Mouse (Mus musculus): Measurements from ENCODE around the gene Klhl41. TPM values are rescaled to one million over a fixed set of nuclear protein-coding genes. Genes with fewer than 3 reads are reported as not detected.
"Not testable (repeated sequence)": the region's sequence is repeated elsewhere in the genome, so short reads cannot be mapped to it uniquely, and the experiment has no call there.

Gene Klhl41
- total RNA-seq, 2 experiments from 2014 or later = 0.75 to 0.84 TPM

- intact Hi-C loops (cut with DNase I) = loop anchor here (5.0 kb wide), 2 partner anchors 143 to 218 kb away; no protein-coding TSS in a partner anchor
- Histone ChIP-seq H3K4me3 (no peak overlapping the region), H3K27ac (no peak overlapping the region)
- TF ChIP-seq CTCF (IDR thresholded peaks at IDR 0.05) = no peak
- DNase-seq (ENCODE audit: extremely low spot score in 1 of 2, low spot score in 2 of 2) = no peak
These were observed 20.2 kb upstream of the Klhl41 start for GRCm38 (mm10) chr2:69649716-69650115.

- intact Hi-C loops (cut with DNase I) = no loop called here
These were observed 10.6 kb upstream of the Klhl41 start for GRCm38 (mm10) chr2:69659326-69659725.

GRCm38 (mm10) chr2:69663827-69664476 lies 6.0 kb upstream of the Klhl41 start:
- H3K4me3 ChIP-seq = no peak overlapping the region
- DNase-seq (ENCODE audit: extremely low spot score in 1 of 2, low spot score in 2 of 2) = no peak
- TF ChIP-seq CTCF (IDR thresholded peaks at IDR 0.05) = no peak
- intact Hi-C loops (cut with DNase I) = no loop called here
- no peak overlapping the region for H3K27ac ChIP-seq

More at GRCm38 (mm10) chr2:69659326-69659725, 10.6 kb upstream of the Klhl41 start:
- TF ChIP-seq CTCF (IDR thresholded peaks at IDR 0.05) = no peak
- no peak for DNase-seq (ENCODE audit: extremely low spot score in 1 of 2, low spot score in 2 of 2)
- H3K27ac ChIP-seq = no peak overlapping the region
- H3K4me3 ChIP-seq = no peak overlapping the region

- Histone ChIP-seq H3K4me3 (no peak overlapping the region), H3K27ac (no peak overlapping the region)
- intact Hi-C loops (cut with DNase I) = no loop called here
- no peak for TF ChIP-seq CTCF (IDR thresholded peaks at IDR 0.05)
- no peak for DNase-seq (ENCODE audit: extremely low spot score in 1 of 2, low spot score in 2 of 2)
These were observed 2.3 kb upstream of the Klhl41 start for GRCm38 (mm10) chr2:69667656-69668055.

- intact Hi-C loops (cut with DNase I) = no loop called here
- Histone ChIP-seq H3K4me3 (no peak overlapping the region), H3K27ac (no peak overlapping the region)
- no peak for TF ChIP-seq CTCF (IDR thresholded peaks at IDR 0.05)
- DNase-seq (ENCODE audit: extremely low spot score in 1 of 2, low spot score in 2 of 2) = no peak
These were observed 1.5 kb upstream of the Klhl41 start for GRCm38 (mm10) chr2:69668414-69668813.

- Histone ChIP-seq H3K4me3 (no peak overlapping the region), H3K27ac (no peak overlapping the region)
- no peak for DNase-seq (ENCODE audit: extremely low spot score in 1 of 2, low spot score in 2 of 2)
- no peak for TF ChIP-seq CTCF (IDR thresholded peaks at IDR 0.05)
- intact Hi-C loops (cut with DNase I) = no loop called here
These were observed 3.8 kb downstream of the Klhl41 start for GRCm38 (mm10) chr2:69673723-69674122.

GRCm38 (mm10) chr2:69675266-69675665 lies 5.3 kb downstream of the Klhl41 start:
- Histone ChIP-seq H3K4me3 (no peak overlapping the region), H3K27ac (no peak overlapping the region)
- intact Hi-C loops (cut with DNase I) = no loop called here
- no peak for TF ChIP-seq CTCF (IDR thresholded peaks at IDR 0.05)
- DNase-seq (ENCODE audit: extremely low spot score in 1 of 2, low spot score in 2 of 2) = no peak

- TF ChIP-seq CTCF (IDR thresholded peaks at IDR 0.05) = peak; percentile 40
- Histone ChIP-seq H3K27ac (no peak overlapping the region), H3K4me3 (no peak overlapping the region)
- intact Hi-C loops (cut with DNase I) = no loop called here
- DNase-seq (ENCODE audit: extremely low spot score in 1 of 2, low spot score in 2 of 2) = no peak
These were observed 6.8 kb downstream of the Klhl41 start for GRCm38 (mm10) chr2:69676713-69677112.

GRCm38 (mm10) chr2:69677215-69677614 lies 7.3 kb downstream of the Klhl41 start:
- intact Hi-C loops (cut with DNase I); H3K4me3 ChIP-seq; DNase-seq (ENCODE audit: extremely low spot score in 1 of 2, low spot score in 2 of 2); H3K27ac ChIP-seq: not testable (repeated sequence)

GRCm38 (mm10) chr2:69679990-69680389 lies 10.1 kb downstream of the Klhl41 start:
- Histone ChIP-seq H3K4me3 (no peak overlapping the region), H3K27ac (no peak overlapping the region)
- no peak for DNase-seq (ENCODE audit: extremely low spot score in 1 of 2, low spot score in 2 of 2)
- intact Hi-C loops (cut with DNase I) = no loop called here
- no peak; the same call in 1 of the 2 replicates for TF ChIP-seq CTCF (IDR thresholded peaks at IDR 0.05)

- no peak overlapping the region for H3K27ac ChIP-seq
- DNase-seq (ENCODE audit: extremely low spot score in 1 of 2, low spot score in 2 of 2) = no peak
- no peak overlapping the region for H3K4me3 ChIP-seq
- TF ChIP-seq CTCF (IDR thresholded peaks at IDR 0.05) = no peak
- intact Hi-C loops (cut with DNase I) = no loop called here
These were observed 12.0 kb downstream of the Klhl41 start for GRCm38 (mm10) chr2:69681931-69682330.

GRCm38 (mm10) chr2:69683036-69683805 lies 13.3 kb downstream of the Klhl41 start:
- no peak overlapping the region for H3K4me3 ChIP-seq
- TF ChIP-seq CTCF (IDR thresholded peaks at IDR 0.05) = no peak
- no peak overlapping the region for H3K27ac ChIP-seq
- no peak for DNase-seq (ENCODE audit: extremely low spot score in 1 of 2, low spot score in 2 of 2)
- intact Hi-C loops (cut with DNase I) = no loop called here
